Mouse (Mus musculus) thymus, adult 2 months (tissue): ENCODE results near the gene Glrx5. TPM values are rescaled to one million over a fixed set of nuclear protein-coding genes. Genes with fewer than 3 reads are reported as not detected.
A peak's percentile ranks its signal among the peaks of the same experiment; 100 is the strongest.

Experiments used
- DNase-seq: peaks from one replicate; pipeline ENCODE4 v3.0.0; 2021
- H3K27ac ChIP-seq: fragments of 200-500 bp; 2 replicates; pipeline ENCODE4 v1.5.1; 2012; ENCODE audit warnings: low read length, control low read depth; ENCODE audit not compliant: control insufficient read depth, insufficient read depth
- H3K27me3 ChIP-seq: fragments of 200-500 bp; 2 replicates; pipeline ENCODE4 v1.6.1; 2012; ENCODE audit warnings: mild to moderate bottlenecking, low read length, moderate library complexity, mixed read lengths; ENCODE audit not compliant: control insufficient read depth, insufficient read depth
- H3K36me3 ChIP-seq: fragments of 200-500 bp; 2 replicates; pipeline ENCODE4 v1.6.1; 2012; ENCODE audit warnings: mild to moderate bottlenecking, low read length, moderate library complexity; ENCODE audit not compliant: control insufficient read depth, insufficient read depth
- H3K4me1 ChIP-seq: fragments of 200-500 bp; replicated peaks from 2 replicates; pipeline ENCODE4 v1.6.1; 2012; ENCODE audit warnings: low read length; ENCODE audit not compliant: control insufficient read depth, insufficient read depth
- H3K4me3 ChIP-seq: fragments of 200-500 bp; 2 replicates; pipeline ENCODE4 v1.5.1; 2012; ENCODE audit warnings: mild to moderate bottlenecking, low read length, control low read depth, moderate library complexity; ENCODE audit not compliant: control insufficient read depth, insufficient read depth
- CTCF ChIP-seq: fragments of 200-500 bp; IDR thresholded peaks from 2 replicates; pipeline ENCODE4 v1.5.1; 2012; ENCODE audit warnings: mild to moderate bottlenecking, control low read depth, low read length, moderate library complexity, borderline replicate concordance; ENCODE audit not compliant: control insufficient read depth, poor library complexity, insufficient read depth; ENCODE audit errors: extremely low read depth
- POLR2A ChIP-seq: fragments of 200-500 bp; IDR thresholded peaks from 2 replicates; pipeline ENCODE4 v1.6.1; 2012; ENCODE audit warnings: mild to moderate bottlenecking, low read length, control low read depth, moderate library complexity; ENCODE audit not compliant: control insufficient read depth, poor library complexity, insufficient read depth; ENCODE audit errors: extremely low read depth
- WGBS: fragments of 180-500 bp; shearing (Covaris S2); methylation state at CpG from one replicate; pipeline ENCODE4 v1.1.7; 2018; 5-methylcytosine and 5-hydroxymethylcytosine counted together
- polyA plus RNA-seq: library from polyadenylated mRNA; depleted of rRNA; stranded (reverse); fragments of >200 nt; gene quantifications from 2 replicates; pipeline ENCODE4 v1.2.3, GENCODE M21; 2012

The Glrx5 gene
- polyA plus RNA-seq, 1 experiment = 66.6 TPM

GRCm38 (mm10) chr12:104992123-104992741 is 40.3 kb upstream of the Glrx5 start:
- Histone ChIP-seq H3K36me3 (no peaks in the 10 kb centered on the region), H3K4me3 (no peak overlapping the region), H3K27me3 (no peaks in the 10 kb centered on the region), H3K4me1 (peaks cover 22% of the 10 kb centered on the region), H3K27ac (no peak overlapping the region)
- TF ChIP-seq CTCF (no peak), POLR2A (no peak)
- no peak for DNase-seq
- WGBS = 88% methylated on average over 10 of the region's 10 CpGs

- H3K4me3 ChIP-seq = no peak overlapping the region
- 91% methylated on average over 8 of the region's 8 CpGs for WGBS
- H3K27me3 ChIP-seq = no peaks in the 10 kb centered on the region
- TF ChIP-seq POLR2A (no peak), CTCF (no peak)
- H3K4me1 ChIP-seq = peaks cover 29% of the 10 kb centered on the region
- no peak overlapping the region for H3K27ac ChIP-seq
- no peak for DNase-seq
- H3K36me3 ChIP-seq = no peaks in the 10 kb centered on the region
These were observed 39.6 kb upstream of the Glrx5 start for GRCm38 (mm10) chr12:104992838-104993237.

GRCm38 (mm10) chr12:104995259-104995876 is 37.1 kb upstream of the Glrx5 start:
- H3K27me3 ChIP-seq = no peaks in the 10 kb centered on the region
- peak overlapping the region; percentile 11; the same call in 1 of the 2 replicates for H3K27ac ChIP-seq
- H3K4me1 ChIP-seq = peaks cover 50% of the 10 kb centered on the region
- TF ChIP-seq POLR2A (no peak), CTCF (no peak)
- no peaks in the 10 kb centered on the region for H3K36me3 ChIP-seq
- no peak overlapping the region for H3K4me3 ChIP-seq
- no peak for DNase-seq
- WGBS = 65% methylated on average over 12 of the region's 12 CpGs

DNA sequence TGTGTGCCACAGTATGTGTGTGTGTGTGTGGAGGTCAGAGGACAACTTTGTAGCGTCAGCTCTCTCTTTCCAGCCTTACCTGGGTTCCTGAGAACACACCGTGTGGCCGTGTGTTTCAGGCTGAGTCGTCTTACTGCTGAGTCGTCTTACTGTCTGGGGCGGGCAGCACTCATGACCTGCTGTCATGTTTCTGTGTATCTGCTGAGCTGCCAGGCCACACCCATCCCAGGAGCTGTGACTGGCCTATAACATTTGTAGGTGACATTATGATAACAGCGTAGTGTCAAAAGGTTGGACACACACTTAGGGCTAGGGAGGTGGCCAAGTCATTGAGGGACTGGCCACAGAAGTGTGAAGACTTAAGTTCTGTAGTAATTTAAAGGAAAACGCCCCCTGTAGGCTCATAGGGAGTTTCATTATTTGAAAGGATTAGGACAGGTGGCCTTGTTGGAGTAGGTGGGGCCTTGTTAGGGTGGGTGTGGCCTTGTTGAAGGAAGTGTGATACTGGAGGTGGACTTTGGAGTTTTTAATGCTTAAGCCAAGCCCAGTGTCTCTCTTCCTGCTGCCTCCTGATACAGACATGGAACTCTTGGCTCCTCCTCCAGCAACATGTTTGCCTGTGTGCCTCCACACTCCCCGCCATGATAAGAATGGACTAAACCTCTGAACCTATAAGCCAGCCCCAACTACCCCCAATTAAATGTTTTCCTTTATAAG is 36.3 kb upstream of the Glrx5 start:
- Histone ChIP-seq H3K4me1 (peaks cover 51% of the 10 kb centered on the region), H3K27me3 (no peaks in the 10 kb centered on the region), H3K36me3 (no peaks in the 10 kb centered on the region), H3K27ac (no peak overlapping the region), H3K4me3 (no peak overlapping the region)
- 83% methylated on average over 9 of the region's 9 CpGs for WGBS
- TF ChIP-seq POLR2A (no peak), CTCF (no peak)
- DNase-seq = no peak

DNA sequence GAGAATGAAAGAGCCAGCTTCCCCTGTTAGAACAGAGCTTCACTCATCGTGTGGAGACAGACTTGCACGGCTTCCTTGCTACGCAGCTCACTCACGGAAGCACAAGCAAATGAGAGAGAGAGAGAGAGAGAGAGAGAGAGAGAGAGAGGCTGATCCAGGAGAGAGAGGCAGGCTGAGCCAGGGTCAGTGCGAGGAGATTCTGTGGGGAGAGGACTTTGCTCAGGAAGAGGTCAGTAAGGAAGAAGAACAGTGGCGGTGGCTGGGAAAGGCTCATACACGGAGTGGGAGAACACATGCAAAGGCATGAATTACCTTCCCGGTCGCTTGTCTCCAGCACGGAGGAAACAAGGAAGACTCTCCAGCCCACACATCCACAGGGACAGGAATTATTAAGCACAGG is 35.3 kb upstream of the Glrx5 start:
- DNase-seq = no peak
- Histone ChIP-seq H3K27me3 (no peaks in the 10 kb centered on the region), H3K4me3 (no peak overlapping the region), H3K27ac (no peak overlapping the region), H3K4me1 (peaks cover 59% of the 10 kb centered on the region), H3K36me3 (no peaks in the 10 kb centered on the region)
- 64% methylated on average over 10 of the region's 10 CpGs for WGBS
- no peak for TF ChIP-seq CTCF
- TF ChIP-seq POLR2A = no peak

GRCm38 (mm10) chr12:104997641-104998293 is 34.7 kb upstream of the Glrx5 start:
- Histone ChIP-seq H3K4me1 (peaks cover 64% of the 10 kb centered on the region), H3K27ac (no peak overlapping the region; the same call in 1 of the 2 replicates), H3K27me3 (no peaks in the 10 kb centered on the region), H3K36me3 (no peaks in the 10 kb centered on the region), H3K4me3 (no peak overlapping the region)
- DNase-seq = no peak
- 42% methylated on average over 10 of the region's 10 CpGs for WGBS
- TF ChIP-seq POLR2A = no peak
- 0 out of 2 replicates have a peak, but pooled peaks have one; percentile 17 for TF ChIP-seq CTCF
